Mouse (Mus musculus): Measurements from ENCODE around the gene Tgfbr3. TPM values are rescaled to one million over a fixed set of nuclear protein-coding genes. Genes with fewer than 3 reads are reported as not detected.
A peak's percentile ranks its signal among the peaks of the same experiment; 100 is the strongest.

The Tgfbr3 gene
- polyA plus RNA-seq, 1 experiment from 2014 or later, result 19.2 TPM

- H3K4me3 ChIP-seq, result no peak overlapping the region
- H3K9me3 ChIP-seq (replicated peaks), result no peaks in the 10 kb centered on the region
- WGBS (ENCODE audit: insufficient replicate concordance), result 49% methylated on average over 13 of the region's 13 CpGs
- no peaks in the 10 kb centered on the region for H3K36me3 ChIP-seq
- peak overlapping the region; percentile 13 for H3K4me2 ChIP-seq
- no peak for ATAC-seq
- no peak overlapping the region for H3K9ac ChIP-seq
- H3K4me1 ChIP-seq, result peaks cover 18% of the 10 kb centered on the region
- H3K27me3 ChIP-seq (replicated peaks), result no peaks in the 10 kb centered on the region
- H3K27ac ChIP-seq, result 0 out of 2 replicates have a peak overlapping the region, but pooled peaks have one; percentile 4
Observed at GRCm38 (mm10) chr5:107074980-107075583, 214.3 kb downstream of the Tgfbr3 start.

DNA sequence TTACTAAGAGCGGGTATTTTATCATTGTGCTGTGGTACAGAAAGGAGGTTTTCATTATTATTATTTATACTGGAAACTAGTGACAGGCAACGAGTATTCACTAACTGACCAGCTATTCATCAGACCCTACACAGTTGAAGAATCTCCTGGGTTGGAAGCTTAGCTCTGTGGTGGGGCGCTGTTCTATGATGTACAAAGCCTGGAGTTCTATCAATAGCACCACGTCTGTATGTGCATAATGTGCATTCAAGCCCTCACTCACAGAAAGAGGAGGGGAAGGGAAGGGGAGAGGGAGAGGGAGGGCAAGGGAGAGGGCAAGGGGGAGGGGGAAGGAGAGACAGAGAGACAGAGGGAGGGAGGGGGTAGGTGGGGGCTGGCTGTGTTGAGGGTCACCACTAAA lies 215.1 kb downstream of the Tgfbr3 start:
- Histone ChIP-seq H3K9me3 (replicated peaks) (no peaks in the 10 kb centered on the region), H3K27ac (no peak overlapping the region), H3K27me3 (replicated peaks) (no peaks in the 10 kb centered on the region), H3K9ac (no peak overlapping the region), H3K4me1 (peaks cover 10% of the 10 kb centered on the region), H3K36me3 (no peaks in the 10 kb centered on the region), H3K4me3 (no peak overlapping the region), H3K4me2 (no peak overlapping the region)
- ATAC-seq, result no peak
- WGBS (ENCODE audit: insufficient replicate concordance), result 65% methylated on average over 4 of the region's 4 CpGs

- Histone ChIP-seq H3K9me3 (replicated peaks) (no peaks in the 10 kb centered on the region), H3K36me3 (no peaks in the 10 kb centered on the region), H3K9ac (no peak overlapping the region), H3K27me3 (replicated peaks) (no peaks in the 10 kb centered on the region), H3K27ac (no peak overlapping the region), H3K4me3 (no peak overlapping the region), H3K4me2 (no peak overlapping the region), H3K4me1 (peaks cover 8% of the 10 kb centered on the region)
- ATAC-seq, result no peak
- 47% methylated on average over 3 of the region's 3 CpGs for WGBS (ENCODE audit: insufficient replicate concordance)
Observed at GRCm38 (mm10) chr5:107073536-107073935, 215.9 kb downstream of the Tgfbr3 start.

GRCm38 (mm10) chr5:107068146-107068545 lies 221.3 kb downstream of the Tgfbr3 start:
- no peak for ATAC-seq
- H3K4me3 ChIP-seq, result no peak overlapping the region
- no peaks in the 10 kb centered on the region for H3K36me3 ChIP-seq
- WGBS (ENCODE audit: insufficient replicate concordance), result 74% methylated on average over 5 of the region's 5 CpGs
- H3K4me2 ChIP-seq, result no peak overlapping the region
- H3K9me3 ChIP-seq (replicated peaks), result no peaks in the 10 kb centered on the region
- no peaks in the 10 kb centered on the region for H3K27me3 ChIP-seq (replicated peaks)
- no peak overlapping the region for H3K27ac ChIP-seq
- H3K4me1 ChIP-seq, result no peaks in the 10 kb centered on the region
- H3K9ac ChIP-seq, result no peak overlapping the region

DNA sequence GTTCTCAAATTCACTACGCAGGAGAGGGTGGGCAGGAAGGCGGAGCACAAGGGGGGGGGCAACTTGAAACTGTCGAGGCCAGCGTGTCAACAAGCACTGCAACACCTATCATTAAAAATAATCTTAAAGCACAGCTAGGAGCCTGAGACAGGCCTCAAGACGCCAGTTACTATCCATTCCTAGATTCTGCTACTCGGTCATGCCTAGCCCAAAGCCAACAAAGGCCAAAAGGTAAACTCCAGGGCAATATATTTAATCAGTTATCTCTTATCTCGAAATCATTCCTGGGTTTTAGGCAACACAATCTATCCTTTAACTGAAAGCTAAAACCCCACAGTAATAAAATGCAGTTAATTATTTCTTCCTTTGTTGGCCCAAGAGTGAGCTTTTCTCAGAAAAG lies 221.9 kb downstream of the Tgfbr3 start:
- ATAC-seq, result no peak
- H3K27me3 ChIP-seq (replicated peaks), result no peaks in the 10 kb centered on the region
- 0 out of 2 replicates have a peak, but pooled peaks cover under 1% of the 10 kb centered on the region for H3K4me1 ChIP-seq
- H3K9me3 ChIP-seq (replicated peaks), result no peaks in the 10 kb centered on the region
- H3K36me3 ChIP-seq, result no peaks in the 10 kb centered on the region
- no peak overlapping the region for H3K4me2 ChIP-seq
- H3K9ac ChIP-seq, result no peak overlapping the region
- H3K4me3 ChIP-seq, result no peak overlapping the region
- WGBS (ENCODE audit: insufficient replicate concordance), result 50% methylated on average over 7 of the region's 7 CpGs
- no peak overlapping the region for H3K27ac ChIP-seq

DNA sequence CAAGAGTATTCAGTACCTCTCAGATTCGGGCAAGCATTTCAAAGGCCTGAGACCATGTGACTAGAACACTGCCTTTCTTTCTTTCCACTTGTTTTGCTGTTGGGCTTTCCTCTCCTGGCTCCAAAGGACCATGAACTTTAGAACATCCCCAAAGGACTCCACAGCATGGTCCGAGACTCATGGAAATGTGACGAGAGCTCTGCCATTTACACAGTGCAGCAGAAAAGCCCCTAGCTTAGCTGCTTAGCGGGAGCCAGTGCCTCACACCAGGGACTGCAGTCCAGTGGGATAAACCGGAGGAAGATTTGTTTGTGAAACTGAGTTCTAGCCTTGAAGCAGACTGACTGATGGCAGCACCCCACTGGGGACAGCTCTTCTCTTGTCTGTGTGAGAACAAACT lies 224.5 kb downstream of the Tgfbr3 start:
- Histone ChIP-seq H3K9me3 (replicated peaks) (no peaks in the 10 kb centered on the region), H3K9ac (no peak overlapping the region), H3K27ac (no peak overlapping the region), H3K4me2 (no peak overlapping the region), H3K4me1 (0 out of 2 replicates have a peak, but pooled peaks cover 17% of the 10 kb centered on the region), H3K27me3 (replicated peaks) (no peaks in the 10 kb centered on the region), H3K4me3 (no peak overlapping the region), H3K36me3 (no peaks in the 10 kb centered on the region)
- 74% methylated on average over 5 of the region's 5 CpGs for WGBS (ENCODE audit: insufficient replicate concordance)
- ATAC-seq, result no peak

DNA sequence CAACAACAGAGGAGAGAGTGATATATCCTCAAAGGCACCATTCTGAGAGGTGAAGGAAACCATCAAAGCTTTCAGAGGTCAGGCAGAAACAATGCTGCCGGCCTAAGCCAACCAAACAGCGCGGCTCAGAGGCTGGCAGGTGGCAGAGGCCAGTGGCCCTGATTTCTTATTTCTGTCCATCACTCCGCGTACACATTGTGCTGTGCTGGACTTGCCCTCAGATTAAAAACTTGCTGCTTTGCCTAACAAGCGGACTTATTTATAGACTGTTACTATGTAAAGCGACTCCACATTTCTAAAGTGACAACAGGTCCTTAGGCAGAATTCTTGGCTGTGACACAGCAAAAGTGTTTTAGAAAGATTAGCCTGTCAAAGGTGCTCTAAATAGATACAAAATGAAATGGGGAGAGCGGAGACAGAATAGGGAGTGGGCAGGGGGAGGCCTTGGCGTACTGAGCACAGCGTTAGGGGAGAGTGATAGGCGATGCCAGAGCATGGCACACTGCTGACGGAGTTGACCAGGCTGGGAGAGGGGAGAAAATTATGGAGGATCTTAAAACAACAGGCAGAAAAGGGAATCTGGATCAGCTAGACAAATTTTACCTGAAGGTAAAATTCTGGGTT lies 227.1 kb downstream of the Tgfbr3 start:
- H3K4me1 ChIP-seq, result peaks cover 25% of the 10 kb centered on the region
- H3K9me3 ChIP-seq (replicated peaks), result no peaks in the 10 kb centered on the region
- H3K27me3 ChIP-seq (replicated peaks), result no peaks in the 10 kb centered on the region
- H3K27ac ChIP-seq, result no peak overlapping the region
- no peak overlapping the region for H3K9ac ChIP-seq
- no peak overlapping the region for H3K4me3 ChIP-seq
- H3K36me3 ChIP-seq, result no peaks in the 10 kb centered on the region
- no peak overlapping the region for H3K4me2 ChIP-seq
- no peak for ATAC-seq
- WGBS (ENCODE audit: insufficient replicate concordance), result 56% methylated on average over 12 of the region's 12 CpGs

DNA sequence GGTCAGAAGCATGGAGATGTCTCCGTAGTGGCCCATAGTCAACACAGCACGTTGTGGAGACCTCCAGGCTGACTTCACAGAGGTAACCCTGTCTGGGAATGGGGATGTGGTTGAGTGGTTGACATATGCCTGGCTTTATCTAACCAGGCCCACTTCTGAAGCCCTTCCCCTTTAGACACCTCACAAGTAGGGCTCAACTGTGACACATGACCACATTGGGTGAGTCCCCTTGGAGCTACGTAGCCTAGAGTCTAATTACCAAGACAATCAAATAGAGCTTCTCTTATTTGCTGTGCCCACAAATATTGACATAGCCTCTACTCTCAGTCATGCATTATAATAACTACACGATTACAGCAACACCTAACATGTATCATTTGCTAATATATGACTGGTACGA lies 229.9 kb downstream of the Tgfbr3 start:
- H3K27ac ChIP-seq, result no peak overlapping the region
- no peaks in the 10 kb centered on the region for H3K9me3 ChIP-seq (replicated peaks)
- no peaks in the 10 kb centered on the region for H3K36me3 ChIP-seq
- no peak overlapping the region for H3K9ac ChIP-seq
- peaks cover 36% of the 10 kb centered on the region for H3K4me1 ChIP-seq
- H3K4me3 ChIP-seq, result no peak overlapping the region
- no peak overlapping the region for H3K4me2 ChIP-seq
- 50% methylated on average over 5 of the region's 5 CpGs for WGBS (ENCODE audit: insufficient replicate concordance)
- H3K27me3 ChIP-seq (replicated peaks), result no peaks in the 10 kb centered on the region
- no peak for ATAC-seq

- H3K4me1 ChIP-seq, result peaks cover 36% of the 10 kb centered on the region
- no peaks in the 10 kb centered on the region for H3K27me3 ChIP-seq (replicated peaks)
- H3K4me3 ChIP-seq, result no peak overlapping the region
- 72% methylated on average over 4 of the region's 4 CpGs for WGBS (ENCODE audit: insufficient replicate concordance)
- H3K27ac ChIP-seq, result no peak overlapping the region
- H3K4me2 ChIP-seq, result no peak overlapping the region
- no peak for ATAC-seq
- H3K9me3 ChIP-seq (replicated peaks), result no peaks in the 10 kb centered on the region
- no peaks in the 10 kb centered on the region for H3K36me3 ChIP-seq
- H3K9ac ChIP-seq, result no peak overlapping the region
Observed at GRCm38 (mm10) chr5:107058642-107059041, 230.8 kb downstream of the Tgfbr3 start.

Other genes with a start within 250 kb of the Tgfbr3 start
- gene Brdt, start 41.5 kb upstream of the Tgfbr3 start, polyA plus RNA-seq (2016; fragmentation: Nextera tagmentation; extraction: Ambion mirVana), result 0.20 and 0.24 TPM in 2 replicates
- gene Ephx4, start 113.1 kb upstream of the Tgfbr3 start, polyA plus RNA-seq (2016; fragmentation: Nextera tagmentation; extraction: Ambion mirVana), result 0.10 TPM in 1 of 2 replicates, not detected in the other
- gene Lpcat2b, start 141.9 kb upstream of the Tgfbr3 start, polyA plus RNA-seq (2016; fragmentation: Nextera tagmentation; extraction: Ambion mirVana), result not detected in 2 replicates
- gene Btbd8, start 148.4 kb upstream of the Tgfbr3 start, polyA plus RNA-seq (2016; fragmentation: Nextera tagmentation; extraction: Ambion mirVana), result 1.8 TPM in 2 replicates
- 0.06 TPM in 1 of 2 replicates, not detected in the other for gene Gm42669, start 218.0 kb upstream of the Tgfbr3 start, polyA plus RNA-seq (2016; fragmentation: Nextera tagmentation; extraction: Ambion mirVana)
- 0.17 TPM in 2 replicates for gene 1700028K03Rik, start 245.1 kb upstream of the Tgfbr3 start, polyA plus RNA-seq (2016; fragmentation: Nextera tagmentation; extraction: Ambion mirVana)